Comparison of ENCODE assay signal across 8 mouse cellular contexts in the genomic region with DNA sequence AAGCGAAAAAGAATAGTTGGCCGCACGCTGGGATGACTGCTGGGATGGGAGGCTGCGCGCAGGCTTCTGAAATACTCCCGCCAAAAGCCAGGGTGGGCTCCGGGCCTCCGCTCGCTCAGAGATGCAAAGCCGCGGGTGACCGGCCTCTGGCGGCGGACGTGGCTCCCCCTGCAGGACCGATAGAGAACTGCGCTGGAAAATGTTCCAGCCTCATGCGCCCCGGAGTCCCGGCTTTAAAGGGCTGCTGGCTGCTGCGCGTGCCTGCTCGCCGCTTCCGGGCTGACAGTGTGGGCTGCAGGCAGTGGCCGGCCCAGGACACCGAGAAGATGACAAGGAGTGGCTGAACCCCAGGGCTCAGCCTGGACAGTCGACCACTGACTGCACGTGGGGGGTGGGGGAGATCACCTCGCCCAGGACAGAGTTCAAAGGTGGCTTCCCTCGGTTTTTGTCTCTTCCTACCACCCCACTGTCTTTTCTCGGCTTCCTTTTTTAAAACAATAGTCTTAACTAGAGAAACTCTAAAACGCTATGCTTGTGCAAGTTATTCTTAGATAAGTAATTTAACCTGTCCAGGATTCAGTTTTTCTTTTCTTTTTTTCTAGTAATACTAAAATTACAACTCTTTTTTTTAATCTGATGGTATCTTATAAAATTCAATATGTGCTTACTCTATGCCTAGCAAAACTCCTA. TPM values are rescaled to one million over a fixed set of nuclear protein-coding genes. Genes with fewer than 3 reads are reported as not detected.
DNase-seq lines count a peak whose midpoint lies in the region; ATAC-seq and TF ChIP-seq lines count a peak whose summit lies in the region.

No protein-coding gene starts in this region.

- H3K27ac ChIP-seq in gastrocnemius, adult 2 months = 0 out of 2 replicates have a peak overlapping the region, but pooled peaks have one; percentile 54
- no peak overlapping the region for H3K27ac ChIP-seq in hindbrain, postnatal 0 days
- no peak overlapping the region for H3K27ac ChIP-seq in left cerebral cortex, adult 2 months
- H3K27ac ChIP-seq in macrophage = 0 out of 2 replicates have a peak overlapping the region, but pooled peaks have one; percentile 5

- H3K9me3 ChIP-seq in hindbrain, postnatal 0 days (ENCODE audit: low read length) = no peaks in the 10 kb centered on the region

- DNase-seq in gastrocnemius, adult 2 months = peak; percentile 87
- peak; percentile 91 for DNase-seq in hindbrain, postnatal 0 days (ENCODE audit: low spot score)
- DNase-seq in left cerebral cortex, adult 2 months (ENCODE audit: extremely low spot score in 1 of 2, low spot score in 2 of 2) = peak; percentile 84 to 88
- peak; percentile 69 for DNase-seq in retina, postnatal 7 days (ENCODE audit: low read depth, low spot score)
- DNase-seq in urinary bladder, adult 18-20 months (ENCODE audit: low spot score in 2 of 2) = peak; percentile 74 to 75

- under 1% methylated on average over 33 of the region's 33 CpGs for WGBS in hindbrain, postnatal 0 days
- 1% methylated on average over 33 of the region's 33 CpGs for WGBS in macrophage (ENCODE audit: missing documents)

- H3K9ac ChIP-seq in hindbrain, postnatal 0 days (replicated peaks; ENCODE audit: low read length) = peak overlapping the region; percentile 37

- H3K4me2 ChIP-seq in hindbrain, postnatal 0 days (ENCODE audit: low read depth, low read length) = peak overlapping the region; percentile 74

- peaks cover 11% of the 10 kb centered on the region; the same call in 1 of the 2 replicates for H3K4me1 ChIP-seq in hindbrain, postnatal 0 days (ENCODE audit: insufficient read depth, low read length)

- no peaks in the 10 kb centered on the region for H3K36me3 ChIP-seq in hindbrain, postnatal 0 days (ENCODE audit: insufficient read depth, low read length)
- no peaks in the 10 kb centered on the region for H3K36me3 ChIP-seq in macrophage (ENCODE audit: inconsistent target)

- ATAC-seq in activated CD4-positive, CD25-positive, alpha-beta regulatory T cell, adult 4 months = peak; percentile 71
- ATAC-seq in common myeloid progenitor, adult 5-6 weeks (replicated peaks; ENCODE audit: low read depth, poor library complexity, severe bottlenecking) = peak; percentile 88
- peak; percentile 78 for ATAC-seq in hindbrain, postnatal 0 days

- H3K79me2 ChIP-seq in macrophage (ENCODE audit: inconsistent target) = no peaks in the 10 kb centered on the region

- intact Hi-C loops in gastrocnemius, adult 2 months (cut with DNase I) = loop anchor here (2.0 to 10.0 kb wide), 3 partner anchors 72 to 338 kb away; a partner anchor contains a TSS
- intact Hi-C loops in left cerebral cortex, adult 2 months (cut with DNase I) = no loop called here

- peak; percentile 100; the same call in 1 of the 2 replicates for TF ChIP-seq CTCF in gastrocnemius, adult 2 months (IDR thresholded peaks at IDR 0.05)
- TF ChIP-seq CTCF in hindbrain, postnatal 0 days (IDR thresholded peaks at IDR 0.05; ENCODE audit: low read depth) = peak; percentile 92
- peak; percentile 99 for TF ChIP-seq CTCF in left cerebral cortex, adult 2 months (IDR thresholded peaks at IDR 0.05)

- H3K27me3 ChIP-seq in hindbrain, postnatal 0 days (ENCODE audit: insufficient read depth, low read length) = peaks cover 21% of the 10 kb centered on the region; the same call in 1 of the 2 replicates

- H3K4me3 ChIP-seq in gastrocnemius, adult 2 months = peak overlapping the region; percentile 66
- H3K4me3 ChIP-seq in hindbrain, postnatal 0 days (ENCODE audit: low read length) = peak overlapping the region; percentile 35
- H3K4me3 ChIP-seq in left cerebral cortex, adult 2 months = peak overlapping the region; percentile 44
- peak overlapping the region; percentile 12; the same call in 1 of the 2 replicates for H3K4me3 ChIP-seq in macrophage (ENCODE audit: inconsistent target)

RNA-seq across cellular contexts. Expression of a gene that starts 46.5 kb away (rescaled TPM):
- polyA plus RNA-seq in activated CD4-positive, CD25-positive, alpha-beta regulatory T cell, adult 4 months (2017; shearing (Covaris generic)) = 1 to 10 TPM; 1.3 to 1.5 TPM
- total RNA-seq in common myeloid progenitor, adult 5-6 weeks (2017) = 2.9 and 3.9 TPM in 2 replicates
- 1 to 10 TPM; 1.6 to 2.3 TPM for total RNA-seq in gastrocnemius, adult 2 months (2021)
- total RNA-seq in hindbrain, postnatal 0 days (2014; rRNA removed) = 6.2 and 8.5 TPM in 2 replicates
- polyA plus RNA-seq in hindbrain, postnatal 0 days (2015; fragmentation: Nextera tagmentation; extraction: Ambion mirVana) = 4.7 and 4.9 TPM in 2 replicates
- total RNA-seq in left cerebral cortex, adult 2 months (2021) = 1 to 10 TPM; 2.4 to 3.3 TPM
- 10 to 100 TPM in 7 of 26 experiments, 1 to 10 TPM in 18, under 1 TPM in 1; 0.95 to 17.3 (median 4.4) TPM for total RNA-seq in macrophage (2018; cell fraction: chromatin; rRNA removed)
- total RNA-seq in macrophage (2018; cell fraction: cytosol; rRNA removed) = 10 to 100 TPM; 14.7 to 54.2 (median 30.2) TPM
- total RNA-seq in macrophage (2018; cell fraction: nucleus; rRNA removed) = 10 to 100 TPM in 25 of 26 experiments, 1 to 10 TPM in 1; 8.6 to 58.0 (median 32.0) TPM
- polyA plus RNA-seq in macrophage (2018) = 17.8 to 32.1 TPM (median 29.0 TPM) in 3 replicates

RNA-seq across cellular contexts. Expression of a gene that starts 56.4 kb away (rescaled TPM):
- 10 to 100 TPM; 20.5 to 21.3 TPM for polyA plus RNA-seq in activated CD4-positive, CD25-positive, alpha-beta regulatory T cell, adult 4 months (2017; shearing (Covaris generic))
- total RNA-seq in common myeloid progenitor, adult 5-6 weeks (2017) = 11.4 and 15.7 TPM in 2 replicates
- total RNA-seq in gastrocnemius, adult 2 months (2021) = 1 to 10 TPM; 3.2 to 4.8 TPM
- 26.1 and 33.1 TPM in 2 replicates for total RNA-seq in hindbrain, postnatal 0 days (2014; rRNA removed)
- polyA plus RNA-seq in hindbrain, postnatal 0 days (2015; fragmentation: Nextera tagmentation; extraction: Ambion mirVana) = 47.7 and 47.9 TPM in 2 replicates
- 10 to 100 TPM; 46.1 to 49.7 TPM for total RNA-seq in left cerebral cortex, adult 2 months (2021)
- 10 to 100 TPM in 9 of 26 experiments, 1 to 10 TPM in 17; 2.5 to 17.9 (median 7.4) TPM for total RNA-seq in macrophage (2018; cell fraction: chromatin; rRNA removed)
- 10 to 100 TPM; 12.2 to 27.6 (median 18.7) TPM for total RNA-seq in macrophage (2018; cell fraction: cytosol; rRNA removed)
- 10 to 100 TPM in 8 of 26 experiments, 1 to 10 TPM in 18; 3.0 to 18.4 (median 7.1) TPM for total RNA-seq in macrophage (2018; cell fraction: nucleus; rRNA removed)
- polyA plus RNA-seq in macrophage (2018) = 22.4 to 25.3 TPM (median 25.0 TPM) in 3 replicates

Comparison
In these comparisons a context has a peak if more than half of its experiments do, and no peak if none do; other contexts are left out.
1. H3K27ac ChIP-seq: peak in gastrocnemius, adult 2 months (single experiment) and macrophage (single experiment); none in hindbrain, postnatal 0 days (single experiment) and left cerebral cortex, adult 2 months (single experiment).
2. H3K4me3 ChIP-seq: peak in every context shown above with its lines; median percentile 66 in gastrocnemius, adult 2 months; 44 in left cerebral cortex, adult 2 months; 35 in hindbrain, postnatal 0 days; 12 in macrophage.
3. Peak in every context shown above with its lines, with median percentiles within 50 percentile points of each other: ATAC-seq, DNase-seq and CTCF ChIP-seq.